Mouse (Mus musculus) gastrocnemius, postnatal 25 days (tissue): ENCODE results near the gene Agk. TPM values are rescaled to one million over a fixed set of nuclear protein-coding genes. Genes with fewer than 3 reads are reported as not detected.
A peak's percentile ranks its signal among the peaks of the same experiment; 100 is the strongest.

Source experiments
- DNase-seq: peaks from one replicate; pipeline ENCODE4 v3.0.0; 2022
- long read RNA-seq, 2 experiments: library from polyadenylated mRNA; stranded (forward); transcript quantifications; one replicate each; pipeline ENCODE4 v2.0.0; 2021
- total RNA-seq, 2 experiments: library from RNA; stranded (reverse); gene quantifications; 1 replicate in 1 of 2; 2 replicates in 1 of 2; pipeline ENCODE4 v1.2.3; 2021

Gene Agk
- total RNA-seq, result 1 to 10 TPM; 7.3 to 7.8 TPM
- long read RNA-seq, experiment 1, transcript Agk-201 (16 exons, 2,531 nt), result major isoform, 13 of 24 reads
- long read RNA-seq, experiment 1, partial matches to known transcripts, result 2 of 24 reads
- long read RNA-seq, experiment 1, other reads (novel, unspliced or antisense), result 8 of 24 reads
- long read RNA-seq, experiment 2, transcript Agk-201 (16 exons, 2,531 nt), result major isoform, 11 of 14 reads
- long read RNA-seq, experiment 2, partial matches to known transcripts, result 1 of 14 reads
- long read RNA-seq, experiment 2, other reads (novel, unspliced or antisense), result 2 of 14 reads

DNA sequence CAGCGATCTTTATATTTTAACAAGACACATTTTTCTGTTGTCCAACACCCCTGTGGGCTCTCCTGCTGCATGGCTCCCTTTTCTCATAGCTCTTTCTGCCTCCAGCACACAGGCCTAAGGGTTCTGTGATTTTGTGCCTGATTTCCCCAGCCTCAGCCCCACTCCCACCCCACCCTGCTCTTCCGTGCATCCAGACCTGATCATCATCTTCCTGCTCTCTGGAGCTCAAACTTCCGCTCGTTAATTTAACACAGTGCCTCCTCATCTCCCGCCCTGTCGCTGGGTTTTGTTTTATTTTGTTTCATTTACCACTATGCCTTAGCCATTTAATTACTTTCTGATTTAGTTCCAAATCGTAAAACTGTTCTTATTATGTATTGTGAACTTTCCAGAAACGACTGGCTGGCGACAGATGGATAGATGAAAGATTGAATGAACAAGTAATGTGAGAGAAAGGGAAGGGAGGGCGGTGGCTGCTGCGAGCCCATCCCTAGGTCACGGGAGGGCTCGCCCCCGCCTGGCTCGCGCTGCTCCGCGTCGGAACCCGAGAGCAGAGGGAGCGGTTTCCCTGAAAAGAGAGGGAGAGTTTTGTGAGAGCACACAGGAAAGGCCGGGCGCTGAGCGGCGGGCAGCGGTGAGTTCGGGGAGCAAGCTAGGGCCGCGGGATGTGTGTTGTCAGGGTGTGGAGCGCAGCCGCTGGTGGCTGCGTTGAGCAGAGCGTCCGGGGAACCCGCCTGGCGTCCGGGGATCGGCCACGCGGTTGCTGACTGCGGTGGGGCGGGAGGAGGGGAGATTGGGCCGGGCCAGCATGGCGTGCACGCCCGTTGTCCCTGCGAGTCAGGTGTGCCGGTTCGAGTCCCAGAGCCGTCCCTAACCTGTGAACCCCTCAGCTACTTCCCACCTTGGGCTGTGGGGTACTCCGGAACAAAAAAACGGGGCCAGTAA is at the start of gene Agk:
Gene Agk, plus strand, starts transcription at position 276 of the 945 bp plus-strand sequence.
- DNase-seq, result peak; percentile 76

DNA sequence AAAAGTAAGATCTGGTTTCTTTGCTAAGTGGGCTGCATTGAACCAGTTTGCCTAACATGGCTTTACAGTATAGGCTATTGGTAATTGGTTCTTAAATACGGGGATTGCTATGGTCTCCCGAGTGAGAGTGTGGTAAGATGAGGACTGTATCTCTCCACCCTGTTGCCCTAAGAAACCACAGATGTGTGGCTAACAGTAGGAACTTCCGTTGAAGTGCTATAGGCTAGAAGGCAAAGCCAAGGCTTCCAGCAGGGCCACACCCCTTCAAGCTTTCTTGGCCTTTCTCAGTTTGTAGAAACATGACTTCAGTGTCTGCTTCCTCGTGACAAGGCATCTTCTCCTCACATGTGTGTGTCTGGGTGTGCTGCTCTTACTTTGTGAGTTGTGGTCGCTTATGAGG is 24.3 kb upstream of the Agk start:
- DNase-seq, result no peak

DNA sequence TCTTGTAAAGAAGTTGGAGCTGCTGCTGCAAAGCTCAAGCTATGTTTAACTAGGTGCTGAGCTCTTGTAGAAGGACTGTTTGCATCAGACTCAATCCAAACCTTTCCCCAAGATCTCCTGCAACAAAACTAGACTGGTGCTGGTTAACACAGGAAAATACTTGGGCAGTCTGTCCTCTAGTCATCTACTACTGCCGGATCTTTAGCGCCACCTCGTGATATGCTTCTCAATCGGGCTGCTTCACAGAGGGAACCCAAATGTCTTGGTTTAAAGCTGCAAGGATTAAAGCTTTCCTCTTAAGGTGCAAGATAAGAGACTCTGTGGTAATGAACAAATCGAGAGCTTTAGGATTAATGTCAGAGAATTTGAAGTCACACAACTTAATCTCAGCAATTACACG is 21.6 kb upstream of the Agk start:
- DNase-seq, result peak; percentile 7

DNA sequence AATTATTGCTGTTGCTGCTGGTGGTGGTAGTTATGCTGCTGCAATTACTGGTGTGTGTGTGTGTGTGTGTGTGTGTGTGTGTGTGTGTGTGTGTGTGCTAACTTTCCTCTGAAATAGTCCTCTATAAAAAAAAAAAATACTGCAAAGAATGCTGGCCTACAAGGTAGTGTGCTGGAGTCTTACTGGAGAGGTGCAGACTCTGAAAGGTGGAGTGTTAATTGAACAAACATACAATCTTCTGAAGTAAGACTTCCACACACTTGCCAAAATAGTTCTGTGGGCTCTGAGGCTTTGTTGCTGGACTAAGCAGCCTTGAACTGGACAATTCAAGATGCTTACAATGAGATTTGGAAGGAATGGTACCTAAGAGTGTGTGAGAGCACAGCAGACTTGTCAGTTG is 20.0 kb upstream of the Agk start:
- no peak for DNase-seq

DNA sequence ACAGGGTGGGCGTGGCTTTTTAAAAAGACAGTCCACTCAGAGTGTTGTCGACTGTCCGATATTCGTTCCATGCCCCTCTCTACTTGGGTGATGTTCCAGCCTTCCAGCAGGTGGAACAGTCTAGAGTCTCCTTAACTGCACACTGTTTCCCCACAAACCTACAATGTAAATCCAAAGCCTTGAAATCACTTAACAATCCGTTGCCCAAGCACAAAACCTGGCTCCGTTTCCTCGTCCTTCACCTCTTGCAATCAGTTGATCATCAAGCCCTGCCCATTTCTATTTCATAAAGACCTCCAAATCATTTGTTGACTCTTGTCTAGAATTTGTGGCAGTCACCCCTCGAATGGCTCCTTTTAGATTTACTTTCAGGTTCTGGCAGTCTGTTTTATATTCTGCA is 1.4 kb downstream of the Agk start:
- DNase-seq, result no peak

DNA sequence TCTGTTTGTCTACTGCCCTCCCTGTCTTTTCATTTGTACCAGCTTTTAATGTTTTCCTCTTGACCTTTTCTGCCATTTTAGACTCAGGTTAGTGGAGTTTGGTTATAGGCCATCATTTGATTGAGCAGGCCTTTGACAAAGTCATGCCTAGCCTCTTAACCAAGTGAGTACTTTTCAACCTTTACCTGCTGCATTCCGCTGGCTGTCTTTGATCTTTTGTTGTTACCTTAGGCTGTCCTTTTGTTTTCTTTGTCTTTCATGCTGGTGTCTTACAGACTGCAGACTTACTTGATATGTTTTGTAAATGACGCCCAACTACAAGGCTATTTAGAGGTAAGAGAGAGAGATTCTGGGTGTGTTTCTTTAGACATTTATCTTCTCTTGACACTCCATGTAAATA is 8.5 kb downstream of the Agk start:
- no peak for DNase-seq

DNA sequence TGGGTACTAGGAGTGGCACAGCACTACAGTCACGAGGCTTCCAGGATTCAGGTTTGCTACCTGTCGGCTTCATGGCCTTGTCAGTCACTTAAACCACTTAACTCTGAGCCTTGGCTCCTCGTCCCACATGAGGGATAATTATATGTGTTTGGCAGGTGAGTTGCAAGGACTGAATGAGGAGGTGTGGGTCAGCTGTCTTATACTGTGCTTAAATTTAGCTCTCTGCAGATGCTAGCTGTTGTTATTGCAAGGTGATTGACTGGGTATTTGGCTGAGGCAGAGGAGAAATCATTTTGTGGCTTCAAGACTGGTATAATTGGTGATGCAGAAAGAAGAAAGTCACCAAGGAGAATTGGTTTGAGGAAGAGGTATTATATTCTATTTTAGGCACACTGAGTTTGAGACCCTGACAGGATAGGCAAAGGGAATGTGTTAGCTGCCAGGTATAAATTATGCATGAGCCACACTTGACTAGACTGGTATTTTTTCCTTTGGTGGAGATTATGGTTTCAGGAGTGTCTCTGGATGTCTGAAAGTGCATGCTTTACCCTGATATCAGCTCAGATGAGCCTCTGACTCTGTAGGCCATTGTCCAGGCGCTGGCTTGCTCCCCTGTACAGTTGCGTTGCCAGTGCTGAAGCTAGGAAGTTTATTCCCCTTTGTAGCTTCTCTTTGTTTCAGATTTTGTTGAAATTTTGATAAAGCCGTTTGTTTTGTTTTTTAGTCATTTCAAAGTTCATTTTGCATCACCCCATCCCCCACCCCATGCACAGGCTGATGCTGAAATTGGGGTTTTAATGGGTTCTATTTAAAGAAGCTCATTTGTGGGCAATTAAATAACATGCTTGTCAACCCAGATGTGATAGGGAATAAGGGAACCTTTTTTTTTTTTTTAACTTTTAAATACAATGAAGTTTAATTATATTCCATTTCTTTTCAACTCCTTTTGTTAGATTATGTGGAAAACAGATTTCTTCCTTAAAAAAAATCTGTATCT is 12.1 kb downstream of the Agk start:
- DNase-seq, result no peak

DNA sequence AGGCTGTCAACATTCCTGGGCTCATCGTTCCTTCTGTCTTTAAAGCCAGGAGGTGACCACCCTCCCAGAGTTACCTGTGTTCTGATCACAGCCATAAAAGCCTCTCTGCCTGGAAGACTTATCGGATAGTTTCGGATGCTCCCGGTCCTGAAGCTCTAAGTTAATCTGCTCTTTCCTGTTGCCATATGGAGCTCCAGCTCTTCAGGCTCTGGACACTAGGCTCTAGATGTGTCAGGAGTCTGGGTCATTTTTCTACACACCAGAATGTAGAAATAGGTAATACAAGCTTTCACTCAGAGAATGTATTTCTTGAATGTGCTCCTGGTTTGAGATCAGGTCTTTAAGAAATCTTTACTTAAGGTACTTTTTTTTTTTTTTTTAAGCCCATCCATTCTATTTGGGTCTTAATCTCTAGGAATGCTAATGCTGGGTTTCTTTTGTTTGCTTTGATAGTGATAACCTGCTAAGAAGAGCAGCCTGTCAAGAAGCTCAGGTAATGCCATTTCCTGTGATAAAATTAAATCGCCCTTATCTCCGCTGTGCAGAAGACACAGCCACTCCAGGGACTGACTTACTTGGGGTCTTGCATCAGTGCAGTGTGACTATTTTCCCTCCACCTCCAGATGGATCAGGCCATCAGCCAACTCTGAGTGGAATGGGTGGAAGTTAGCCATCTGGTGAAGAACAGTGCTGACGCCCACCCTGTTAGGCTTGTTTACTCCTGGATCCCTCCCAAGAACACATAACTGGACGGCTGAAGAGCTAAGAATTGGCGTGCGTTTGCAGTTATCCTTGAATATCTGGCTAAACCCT is 22.2 kb downstream of the Agk start:
- DNase-seq, result peak; percentile 77

DNA sequence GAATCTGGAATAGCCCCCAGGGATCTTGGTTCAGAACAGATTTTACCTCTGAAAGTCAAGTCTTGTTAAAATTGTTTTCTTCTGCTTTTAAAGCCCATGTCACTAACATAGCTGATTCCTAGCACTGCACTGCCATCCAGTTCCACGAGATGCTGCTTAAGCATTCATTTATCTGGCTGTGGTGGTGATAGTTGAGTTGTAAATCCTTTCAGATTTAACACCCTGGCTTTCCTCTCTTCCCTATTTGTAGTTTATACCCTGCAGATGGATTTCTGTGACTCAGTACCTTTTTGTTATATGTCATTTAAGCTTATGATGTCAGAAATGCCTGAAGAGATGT is 22.8 kb downstream of the Agk start:
- DNase-seq, result no peak

DNA sequence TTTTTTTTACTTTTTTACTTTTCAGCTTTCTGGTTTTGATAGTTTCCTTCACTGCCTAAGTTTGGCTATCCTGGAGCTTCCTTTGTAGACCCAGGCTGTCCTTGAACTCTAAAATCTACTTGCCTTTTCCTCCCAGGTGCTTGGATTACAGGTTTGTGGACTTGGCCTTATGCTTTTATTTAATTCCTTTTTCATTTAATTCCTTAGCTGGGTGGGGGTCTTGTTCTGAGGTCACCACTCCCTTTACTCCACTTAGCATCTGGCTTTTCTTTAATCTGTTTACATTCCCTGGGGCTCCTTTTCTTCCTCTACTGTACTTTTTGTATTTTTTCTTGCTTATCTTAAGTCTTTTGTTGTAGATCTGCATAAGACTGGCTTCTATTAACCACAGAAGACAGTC is 25.1 kb downstream of the Agk start:
- DNase-seq, result no peak

DNA sequence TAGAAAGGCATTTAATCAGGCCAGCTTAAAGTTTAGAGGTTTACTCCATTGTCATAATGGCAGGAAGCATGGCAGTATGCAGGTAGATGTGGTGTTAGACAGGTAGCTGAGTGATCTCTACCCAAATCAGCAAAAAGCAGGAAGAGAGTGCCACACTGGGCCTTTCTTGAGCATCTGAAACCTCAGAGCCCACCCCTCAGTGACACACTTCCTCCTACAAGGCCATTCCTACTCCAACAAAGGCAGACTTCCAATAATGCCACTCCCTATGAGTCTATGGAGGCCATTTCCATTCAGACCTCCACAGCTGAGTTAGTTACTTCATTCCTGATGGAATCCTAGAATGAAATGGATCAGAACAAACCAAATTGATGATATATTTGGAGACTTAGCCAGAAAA is 25.9 kb downstream of the Agk start:
- DNase-seq, result no peak

DNA sequence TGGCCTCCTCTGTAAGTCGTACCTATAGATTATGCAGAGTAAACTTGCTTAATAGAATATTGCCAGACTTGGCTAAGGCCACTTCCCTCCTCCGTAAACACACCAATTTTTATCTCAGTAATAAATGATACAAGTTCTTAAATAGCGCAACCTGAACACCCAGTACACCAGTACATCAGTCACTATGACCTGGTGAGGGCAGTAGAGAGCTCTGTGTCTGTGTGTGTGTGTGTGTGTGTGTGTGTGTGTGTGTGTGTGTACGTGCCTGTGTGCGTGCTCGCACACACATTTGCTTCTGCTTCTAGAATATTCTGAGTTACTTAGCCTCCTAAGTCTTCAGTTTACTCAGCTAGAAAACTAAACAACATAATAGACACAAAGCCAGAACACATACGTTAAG is 28.4 kb downstream of the Agk start:
- no peak for DNase-seq

DNA sequence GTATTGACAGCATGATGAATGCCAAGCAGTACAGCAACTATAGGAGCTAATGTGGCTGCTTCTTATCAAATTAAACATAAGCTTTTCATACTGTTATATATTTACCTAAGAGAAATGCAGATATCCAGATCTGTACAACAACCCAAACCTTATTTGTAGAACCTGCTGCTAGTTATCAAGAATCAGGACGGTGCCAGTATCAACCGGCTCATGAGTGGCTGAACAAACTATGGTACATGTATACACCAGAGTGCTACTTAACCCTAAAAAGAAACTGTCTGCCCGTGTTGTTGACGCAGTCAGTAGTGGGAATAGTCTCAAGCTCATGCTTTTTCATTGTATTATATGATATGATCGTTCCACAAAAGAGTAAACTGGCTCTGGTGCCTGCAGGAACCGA is 46.1 kb downstream of the Agk start:
- DNase-seq, result no peak

DNA sequence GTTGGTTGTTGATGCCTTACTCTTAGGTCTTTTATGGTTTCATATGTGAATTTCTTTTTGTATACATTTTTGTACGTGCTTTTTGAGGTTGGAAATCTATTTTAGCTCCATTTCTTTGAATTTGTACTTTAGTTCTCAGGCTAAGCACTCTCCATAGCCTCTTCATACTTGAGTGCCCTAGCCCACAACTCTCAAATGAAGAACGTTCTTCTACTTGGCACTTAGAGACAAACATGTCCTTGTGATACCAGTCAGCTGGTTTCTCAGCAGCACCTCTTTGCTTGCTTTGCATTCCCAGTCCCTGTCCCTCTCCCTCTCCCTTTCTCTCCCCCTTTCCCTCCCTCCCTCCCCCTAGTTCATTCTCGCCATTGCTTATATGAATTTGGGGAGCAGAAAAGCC is 55.2 kb downstream of the Agk start:
- DNase-seq, result no peak

DNA sequence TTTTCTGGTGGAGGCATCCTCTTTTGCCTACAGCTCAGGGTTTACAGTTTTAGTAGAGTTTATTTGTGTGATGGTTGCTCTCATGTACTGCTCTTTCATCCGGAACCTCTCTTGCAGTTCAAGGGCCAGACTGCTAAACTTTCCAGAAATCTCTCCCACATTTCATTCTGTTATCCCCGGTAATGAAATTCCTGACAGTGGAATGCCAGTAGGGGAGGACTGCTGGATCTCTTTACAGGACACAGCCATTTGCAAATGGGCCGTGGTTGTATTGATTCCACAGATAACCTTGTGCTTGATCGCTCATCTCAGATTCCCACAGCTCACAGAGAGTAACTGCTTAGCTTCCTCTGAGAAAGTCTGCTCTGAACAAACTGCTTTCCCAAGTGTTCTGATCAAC is 56.9 kb downstream of the Agk start:
- no peak for DNase-seq

DNA sequence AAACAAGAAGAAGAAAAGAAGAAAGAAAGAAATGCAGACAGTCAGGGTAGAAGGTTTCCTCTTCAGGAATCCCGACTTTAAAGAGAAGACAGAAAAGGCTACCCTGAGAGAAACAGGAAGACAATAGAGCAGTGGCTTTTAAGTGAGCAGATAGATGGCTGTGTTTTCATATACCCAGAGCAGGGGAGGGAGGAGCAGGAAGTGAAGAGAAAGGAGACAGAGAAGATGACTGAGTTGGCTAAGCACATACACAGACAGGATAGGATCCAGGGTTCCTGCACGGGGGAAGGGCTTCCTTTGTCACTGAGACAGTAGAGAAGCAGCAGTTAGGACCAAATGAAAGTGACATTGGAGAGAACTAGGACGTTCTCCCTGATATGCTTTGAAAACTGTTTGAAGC is 60.7 kb downstream of the Agk start:
- DNase-seq, result no peak

DNA sequence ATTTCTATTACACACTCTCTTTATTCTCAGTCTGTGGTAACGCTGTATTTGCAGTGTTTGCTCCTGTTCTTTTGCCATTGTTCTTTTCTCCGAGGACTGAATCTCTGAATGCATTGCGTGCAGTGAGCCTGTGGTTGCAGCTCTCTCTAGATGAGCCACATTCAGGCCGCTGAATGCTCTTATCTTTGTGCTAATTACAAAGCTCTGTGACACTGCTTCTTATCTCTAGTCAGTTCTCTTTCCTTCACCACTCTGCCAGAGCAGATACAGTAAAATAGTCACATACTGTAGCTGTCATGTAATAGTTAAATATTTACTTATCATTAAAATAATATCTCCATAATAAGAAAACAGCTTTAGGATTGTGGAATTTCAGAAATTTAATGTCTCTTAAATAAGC is 63.7 kb downstream of the Agk start:
- DNase-seq, result no peak

DNA sequence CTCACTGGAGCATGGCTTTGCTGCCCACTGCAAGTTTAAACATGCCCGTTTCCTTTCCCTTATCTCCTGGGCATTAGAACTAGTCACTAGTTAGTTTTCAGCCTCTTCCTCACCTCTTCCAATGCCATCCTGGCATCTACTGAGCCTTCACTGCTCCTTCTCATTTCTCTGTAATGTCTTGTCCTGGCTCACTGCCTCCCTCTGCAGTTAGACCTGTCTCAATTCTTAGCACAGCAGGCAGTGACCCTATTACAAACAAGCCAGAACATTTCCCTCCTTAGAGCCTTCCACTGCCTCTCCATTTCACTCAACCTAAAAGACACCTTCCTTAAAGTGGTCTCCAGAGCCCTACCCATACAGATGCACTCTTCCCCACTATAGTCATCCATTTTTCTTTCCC is 66.0 kb downstream of the Agk start:
- no peak for DNase-seq

DNA sequence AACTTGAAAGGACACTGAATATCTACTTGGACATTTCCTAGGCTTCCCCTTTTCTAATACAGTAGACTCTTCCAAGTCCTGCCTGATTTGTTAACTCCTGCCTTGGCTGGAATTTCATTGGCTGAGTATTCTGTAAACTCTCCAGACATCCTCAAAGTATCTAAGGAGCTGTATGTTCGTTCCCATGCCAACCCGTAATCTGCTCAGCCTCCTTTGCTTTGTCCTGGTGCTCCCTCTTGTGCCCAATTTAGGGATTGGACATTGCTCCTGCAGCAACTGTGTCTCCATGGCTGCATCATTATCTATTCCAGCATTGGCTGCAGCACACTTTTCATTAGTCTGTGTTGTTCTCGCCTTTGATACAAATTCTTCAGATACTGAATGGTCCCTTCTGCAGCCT is 68.2 kb downstream of the Agk start:
- peak; percentile 18 for DNase-seq

DNA sequence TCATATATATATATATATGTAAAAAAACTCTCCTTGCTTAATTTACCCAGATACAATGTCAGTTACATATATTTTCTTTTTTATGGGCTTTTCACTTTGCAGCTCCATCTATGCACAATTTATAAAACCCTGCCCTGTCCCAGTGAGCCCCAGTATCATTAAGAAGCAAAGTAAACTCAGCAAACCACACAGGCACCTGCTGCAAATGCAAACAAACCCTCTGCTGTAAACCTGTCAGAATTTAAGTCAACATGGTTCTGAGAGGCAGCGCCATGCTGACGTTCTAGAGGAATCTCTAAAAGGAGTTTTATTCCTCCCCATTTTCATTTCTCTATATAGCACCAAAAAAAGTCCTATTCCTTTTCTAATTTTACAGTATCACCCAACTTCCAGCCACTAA is 77.1 kb downstream of the Agk start:
- no peak for DNase-seq

DNA sequence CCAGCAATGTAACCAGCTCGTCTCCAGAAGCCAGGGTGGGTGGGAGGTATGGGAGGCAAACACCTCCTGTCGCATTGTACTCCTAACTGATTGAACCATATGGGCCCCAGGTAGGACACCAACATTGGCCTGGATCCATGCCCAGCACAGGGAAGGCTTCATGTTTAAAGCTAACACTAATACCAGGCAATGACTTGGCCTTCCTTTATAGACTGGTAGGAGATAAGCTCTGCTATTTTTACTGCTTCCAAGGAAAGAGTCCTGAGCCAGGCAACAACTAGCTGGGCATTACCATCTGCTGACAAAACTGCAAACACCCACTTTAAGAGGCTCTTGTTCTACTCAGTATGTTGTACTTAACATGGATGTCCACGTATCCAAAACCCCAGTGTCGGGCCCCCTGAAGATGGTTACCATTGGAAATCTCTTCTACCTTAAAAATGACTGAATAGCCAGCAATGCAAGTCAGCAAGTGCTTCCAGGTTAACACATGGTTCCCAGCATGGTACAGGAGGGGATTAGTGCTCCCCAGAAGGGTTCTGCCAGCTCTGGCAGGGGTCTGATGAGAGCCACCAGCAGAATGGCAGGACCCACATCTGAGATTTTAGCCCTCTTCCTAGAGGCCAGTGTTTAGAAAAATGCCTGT is 78.8 kb downstream of the Agk start:
- DNase-seq, result no peak
